Mouse (Mus musculus) CH12.LX (cell line): Measurements from ENCODE around the gene Kif26b.

Experiments used
- CTCF ChIP-seq, 2 experiments: IDR thresholded peaks in 1 of 2; conservative IDR thresholded peaks in 1 of 2; 2 replicates each; pipeline ENCODE4 v1.5.1; 2011 to 2012; ENCODE audit warnings: low read depth in 2 of 2, low read length in 2 of 2, improper control_type of control experiment in 1 of 2, inconsistent platforms in 1 of 2, mild to moderate bottlenecking in 1 of 2, moderate library complexity in 1 of 2
- IRF4 ChIP-seq: IDR thresholded peaks from 2 replicates; pipeline ENCODE4 v1.6.1; 2014; ENCODE audit warnings: low read depth, mild to moderate bottlenecking, inconsistent platforms, low read length, improper control_type of control experiment
- MAZ ChIP-seq: IDR thresholded peaks from 2 replicates; pipeline ENCODE4 v1.6.1; 2012; ENCODE audit warnings: low read depth, mild to moderate bottlenecking, inconsistent platforms, low read length, improper control_type of control experiment, moderate library complexity
- POLR2A ChIP-seq: IDR thresholded peaks from 2 replicates; pipeline ENCODE4 v1.6.1; 2011; ENCODE audit warnings: low read depth, mild to moderate bottlenecking, improper control_type of control experiment, low read length

- TF ChIP-seq IRF4 (no peak), POLR2A (no peak), CTCF (conservative IDR thresholded peaks at IDR 0.05 in 1 of 2, IDR thresholded peaks at IDR 0.05 in 1 of 2; ENCODE audit: low read depth in 2 of 2, low read length in 2 of 2) (no peak), MAZ (no peak)
Measured at GRCm38 (mm10) chr1:178485868-178486220, 43.1 kb upstream of the Kif26b start.
